Mouse (Mus musculus): ENCODE data around the gene Lrch1.

Gene Lrch1

GRCm38 (mm10) chr14:74852965-74853758 is 94.5 kb downstream of the Lrch1 start:
- no peak for DNase-seq (ENCODE audit: low spot score)

GRCm38 (mm10) chr14:74851866-74852265 is 95.8 kb downstream of the Lrch1 start:
- no peak for DNase-seq (ENCODE audit: low spot score)

GRCm38 (mm10) chr14:74849020-74849419 is 98.7 kb downstream of the Lrch1 start:
- DNase-seq (ENCODE audit: low spot score), result no peak

- no peak for DNase-seq (ENCODE audit: low spot score)
Measured at GRCm38 (mm10) chr14:74848224-74848623, 99.5 kb downstream of the Lrch1 start.

GRCm38 (mm10) chr14:74847311-74848133 is 100.2 kb downstream of the Lrch1 start:
- DNase-seq (ENCODE audit: low spot score), result no peak

- no peak for DNase-seq (ENCODE audit: low spot score)
Measured at GRCm38 (mm10) chr14:74846668-74847067, 101.0 kb downstream of the Lrch1 start.

- DNase-seq (ENCODE audit: low spot score), result no peak
Measured at GRCm38 (mm10) chr14:74845661-74846274, 101.9 kb downstream of the Lrch1 start.

GRCm38 (mm10) chr14:74841708-74842107 is 106.0 kb downstream of the Lrch1 start:
- DNase-seq (ENCODE audit: low spot score), result no peak

GRCm38 (mm10) chr14:74841297-74841696 is 106.4 kb downstream of the Lrch1 start:
- DNase-seq (ENCODE audit: low spot score), result no peak

GRCm38 (mm10) chr14:74840820-74841219 is 106.9 kb downstream of the Lrch1 start:
- DNase-seq (ENCODE audit: low spot score), result no peak

- DNase-seq (ENCODE audit: low spot score), result no peak
Measured at GRCm38 (mm10) chr14:74840328-74840727, 107.3 kb downstream of the Lrch1 start.

- no peak for DNase-seq (ENCODE audit: low spot score)
Measured at GRCm38 (mm10) chr14:74838816-74839215, 108.9 kb downstream of the Lrch1 start.

GRCm38 (mm10) chr14:74835010-74835409 is 112.7 kb downstream of the Lrch1 start:
- no peak for DNase-seq (ENCODE audit: low spot score)

- DNase-seq (ENCODE audit: low spot score), result no peak
Measured at GRCm38 (mm10) chr14:74834215-74834614, 113.5 kb downstream of the Lrch1 start.

GRCm38 (mm10) chr14:74831653-74832052 is 116.0 kb downstream of the Lrch1 start:
- no peak for DNase-seq (ENCODE audit: low spot score)

GRCm38 (mm10) chr14:74831050-74831449 is 116.6 kb downstream of the Lrch1 start:
- DNase-seq (ENCODE audit: low spot score), result no peak

- DNase-seq (ENCODE audit: low spot score), result no peak
Measured at GRCm38 (mm10) chr14:74830591-74830990, 117.1 kb downstream of the Lrch1 start.

- no peak for DNase-seq (ENCODE audit: low spot score)
Measured at GRCm38 (mm10) chr14:74822757-74823680, 124.7 kb downstream of the Lrch1 start.

- no peak for DNase-seq (ENCODE audit: low spot score)
Measured at GRCm38 (mm10) chr14:74822048-74822447, 125.6 kb downstream of the Lrch1 start.

GRCm38 (mm10) chr14:74820180-74820813 is 127.4 kb downstream of the Lrch1 start:
- DNase-seq (ENCODE audit: low spot score), result no peak

- no peak for DNase-seq (ENCODE audit: low spot score)
Measured at GRCm38 (mm10) chr14:74816705-74817104, 131.0 kb downstream of the Lrch1 start.
